Mouse (Mus musculus): ENCODE measurements around the gene Zbtb3. TPM values are rescaled to one million over a fixed set of nuclear protein-coding genes. Genes with fewer than 3 reads are reported as not detected.
A peak's percentile ranks its signal among the peaks of the same experiment; 100 is the strongest.

Zbtb3 gene
- total RNA-seq (2021) = 1 to 10 TPM; 4.9 to 6.3 TPM

- DNase-seq (ENCODE audit: low spot score in 2 of 2) = peak; percentile 95
- intact Hi-C loops (cut with DNase I) = no loop called here
Observed at GRCm38 (mm10) chr19:8802130-8802821, at the start of gene Zbtb3. Zbtb3 (plus strand) TSS chr19:8802555.

GRCm38 (mm10) chr19:8755652-8756051 is 46.7 kb upstream of the Zbtb3 start:
- intact Hi-C loops (cut with DNase I) = no loop called here
- no peak for DNase-seq (ENCODE audit: low spot score in 2 of 2)

- intact Hi-C loops (cut with DNase I) = no loop called here
- peak; percentile 90 to 93 for DNase-seq (ENCODE audit: low spot score in 2 of 2)
Observed at GRCm38 (mm10) chr19:8756635-8757387, 45.5 kb upstream of the Zbtb3 start, which contains the start of gene Nxf1. Nxf1 (plus strand) TSS chr19:8757073.

GRCm38 (mm10) chr19:8757471-8757998 is 44.8 kb upstream of the Zbtb3 start:
- DNase-seq (ENCODE audit: low spot score in 2 of 2) = no peak
- intact Hi-C loops (cut with DNase I) = no loop called here

- intact Hi-C loops (cut with DNase I) = no loop called here
- no peak for DNase-seq (ENCODE audit: low spot score in 2 of 2)
Observed at GRCm38 (mm10) chr19:8758899-8759298, 43.5 kb upstream of the Zbtb3 start.

GRCm38 (mm10) chr19:8760757-8761156 is 41.6 kb upstream of the Zbtb3 start:
- no peak for DNase-seq (ENCODE audit: low spot score in 2 of 2)

GRCm38 (mm10) chr19:8763276-8763675 is 39.1 kb upstream of the Zbtb3 start:
- intact Hi-C loops (cut with DNase I) = no loop called here
- no peak for DNase-seq (ENCODE audit: low spot score in 2 of 2)

More at GRCm38 (mm10) chr19:8760757-8761156, 41.6 kb upstream of the Zbtb3 start:
- intact Hi-C loops (cut with DNase I) = no loop called here

- intact Hi-C loops (cut with DNase I) = no loop called here
- DNase-seq (ENCODE audit: low spot score in 2 of 2) = no peak
Observed at GRCm38 (mm10) chr19:8765562-8765961, 36.8 kb upstream of the Zbtb3 start.

- peak; percentile 82 to 85 for DNase-seq (ENCODE audit: low spot score in 2 of 2)
- intact Hi-C loops (cut with DNase I) = loop anchor here (5.0 kb wide), 1 partner anchor 52 kb away; the partner anchor contains the start of gene Hnrnpul2
Observed at GRCm38 (mm10) chr19:8770567-8771270, 31.6 kb upstream of the Zbtb3 start, which contains the start of gene Tmem223. Tmem223 (plus strand) TSS chr19:8770996.

GRCm38 (mm10) chr19:8772996-8773395 is 29.4 kb upstream of the Zbtb3 start:
- DNase-seq (ENCODE audit: low spot score in 2 of 2) = no peak
- intact Hi-C loops (cut with DNase I) = loop anchor here (5.0 kb wide), 1 partner anchor 49 kb away; the partner anchor contains the start of gene Hnrnpul2

GRCm38 (mm10) chr19:8773409-8773808 is 28.9 kb upstream of the Zbtb3 start:
- no peak for DNase-seq (ENCODE audit: low spot score in 2 of 2)
- intact Hi-C loops (cut with DNase I) = loop anchor here (5.0 kb wide), 1 partner anchor 49 kb away; the partner anchor contains the start of gene Hnrnpul2

- DNase-seq (ENCODE audit: low spot score in 2 of 2) = peak; percentile 97
- intact Hi-C loops (cut with DNase I) = loop anchor here (5.0 kb wide), 1 partner anchor 48 kb away; the partner anchor contains the start of gene Hnrnpul2
Observed at GRCm38 (mm10) chr19:8774086-8774835, 28.1 kb upstream of the Zbtb3 start, which contains the start of gene Tmem179b. Tmem179b (minus strand) TSS chr19:8774467.

GRCm38 (mm10) chr19:8774951-8775421 is 27.4 kb upstream of the Zbtb3 start:
- DNase-seq (ENCODE audit: low spot score in 2 of 2) = peak in 1 of 2 experiments; percentile 24
- intact Hi-C loops (cut with DNase I) = loop anchor here (5.0 kb wide), 1 partner anchor 47 kb away; the partner anchor contains the start of gene Hnrnpul2

- intact Hi-C loops (cut with DNase I) = no loop called here
- peak; percentile 89 to 90 for DNase-seq (ENCODE audit: low spot score in 2 of 2)
Observed at GRCm38 (mm10) chr19:8786008-8786781, 16.2 kb upstream of the Zbtb3 start, which contains the start of gene Taf6l. Taf6l (minus strand) TSS chr19:8786417.

- intact Hi-C loops (cut with DNase I) = no loop called here
- no peak for DNase-seq (ENCODE audit: low spot score in 2 of 2)
Observed at GRCm38 (mm10) chr19:8788521-8788920, 13.8 kb upstream of the Zbtb3 start.

GRCm38 (mm10) chr19:8789171-8789570 is 13.2 kb upstream of the Zbtb3 start:
- peak; percentile 13 to 23 for DNase-seq (ENCODE audit: low spot score in 2 of 2)
- intact Hi-C loops (cut with DNase I) = no loop called here

GRCm38 (mm10) chr19:8790171-8790570 is 12.2 kb upstream of the Zbtb3 start:
- peak in 1 of 2 experiments; percentile 23 for DNase-seq (ENCODE audit: low spot score in 2 of 2)
- intact Hi-C loops (cut with DNase I) = no loop called here

Measured in left cerebral cortex, postnatal 36 days (tissue).